Mouse (Mus musculus) forebrain, embryonic 10.5 days (tissue): ENCODE results near the gene Bik. TPM values are rescaled to one million over a fixed set of nuclear protein-coding genes. Genes with fewer than 3 reads are reported as not detected.
A peak's percentile ranks its signal among the peaks of the same experiment; 100 is the strongest.

Experiments used
- DNase-seq: peaks from one replicate; pipeline ENCODE4 v3.0.0-alpha.2; 2017; ENCODE audit warnings: low spot score; ENCODE audit errors: extremely low spot score
- H3K27ac ChIP-seq: fragments of 300-500 bp; sonication (generic); 2 replicates; pipeline ENCODE4 v1.5.1; 2016; ENCODE audit warnings: mild to moderate bottlenecking
- H3K27me3 ChIP-seq: fragments of 300-500 bp; sonication (generic); 2 replicates; pipeline ENCODE4 v1.6.1; 2016; ENCODE audit warnings: mild to moderate bottlenecking; ENCODE audit not compliant: poor library complexity, severe bottlenecking
- H3K36me3 ChIP-seq: fragments of 300-500 bp; sonication (generic); replicated peaks from 2 replicates; pipeline ENCODE4 v1.6.1; 2016; ENCODE audit warnings: mild to moderate bottlenecking, moderate library complexity
- H3K4me1 ChIP-seq: fragments of 300-500 bp; sonication (generic); 2 replicates; pipeline ENCODE4 v1.6.1; 2016
- H3K4me3 ChIP-seq: fragments of 300-500 bp; sonication (generic); 2 replicates; pipeline ENCODE4 v1.5.1; 2016; ENCODE audit warnings: mild to moderate bottlenecking, moderate library complexity
- H3K9me3 ChIP-seq: fragments of 300-500 bp; sonication (generic); 2 replicates; pipeline ENCODE4 v1.6.1; 2016; ENCODE audit warnings: mild to moderate bottlenecking, moderate library complexity
- WGBS: fragments of 180-500 bp; shearing (Covaris S2); methylation state at CpG from one replicate; pipeline ENCODE4 v1.1.7; 2016; 5-methylcytosine and 5-hydroxymethylcytosine counted together
- polyA plus RNA-seq: library from polyadenylated mRNA; unstranded; fragments of >200 nt; fragmentation: Nextera tagmentation; extraction: Ambion mirVana; gene quantifications from 2 replicates; pipeline ENCODE4 v1.2.1, GENCODE M21; 2016

Gene Bik
- polyA plus RNA-seq, 1 experiment from 2014 or later = 2.3 TPM

- Histone ChIP-seq H3K27me3 (peaks cover 32% of the 10 kb centered on the region), H3K36me3 (no peaks in the 10 kb centered on the region), H3K27ac (peak within 1 kb of the TSS; percentile 83), H3K4me3 (peak within 1 kb of the TSS; percentile 62), H3K4me1 (peaks cover 25% of the 10 kb centered on the region), H3K9me3 (no peaks in the 10 kb centered on the region)
- WGBS = 2% methylated on average over 28 of the region's 28 CpGs
- DNase-seq = peak; percentile 41
Measured at GRCm38 (mm10) chr15:83563327-83563856, 36.7 kb downstream of the Bik start, which contains the start of the genes Tspo and Mcat. Gene Tspo, plus strand, starts transcription at chr15:83563592. Gene Mcat, minus strand, starts transcription at chr15:83563787.

GRCm38 (mm10) chr15:83563857-83564651 lies 37.4 kb downstream of the Bik start:
- Histone ChIP-seq H3K9me3 (no peaks in the 10 kb centered on the region), H3K27ac (peak overlapping the region; percentile 83), H3K4me1 (peaks cover 25% of the 10 kb centered on the region), H3K4me3 (peak overlapping the region; percentile 62), H3K27me3 (peaks cover 32% of the 10 kb centered on the region), H3K36me3 (no peaks in the 10 kb centered on the region)
- 2% methylated on average over 27 of the region's 27 CpGs for WGBS
- DNase-seq = peak; percentile 59

GRCm38 (mm10) chr15:83565434-83565833 lies 38.8 kb downstream of the Bik start:
- 87% methylated on average over 3 of the region's 3 CpGs for WGBS
- Histone ChIP-seq H3K4me1 (peaks cover 25% of the 10 kb centered on the region), H3K27me3 (peaks cover 32% of the 10 kb centered on the region), H3K4me3 (no peak overlapping the region), H3K9me3 (no peaks in the 10 kb centered on the region), H3K36me3 (no peaks in the 10 kb centered on the region), H3K27ac (no peak overlapping the region)
- no peak for DNase-seq

- H3K9me3 ChIP-seq = no peaks in the 10 kb centered on the region
- H3K4me3 ChIP-seq = no peak overlapping the region
- no peaks in the 10 kb centered on the region for H3K36me3 ChIP-seq
- H3K4me1 ChIP-seq = peaks cover 25% of the 10 kb centered on the region
- no peak for DNase-seq
- H3K27me3 ChIP-seq = peaks cover 32% of the 10 kb centered on the region
- WGBS = 76% methylated on average over 5 of the region's 5 CpGs
- no peak overlapping the region for H3K27ac ChIP-seq
Measured at GRCm38 (mm10) chr15:83566006-83566405, 39.3 kb downstream of the Bik start.

- no peak overlapping the region for H3K27ac ChIP-seq
- no peak for DNase-seq
- H3K27me3 ChIP-seq = peaks cover 20% of the 10 kb centered on the region
- H3K4me1 ChIP-seq = peaks cover 19% of the 10 kb centered on the region
- no peaks in the 10 kb centered on the region for H3K36me3 ChIP-seq
- 89% methylated on average over 3 of the region's 3 CpGs for WGBS
- H3K4me3 ChIP-seq = no peak overlapping the region
- no peaks in the 10 kb centered on the region for H3K9me3 ChIP-seq
Measured at GRCm38 (mm10) chr15:83567728-83568127, 41.1 kb downstream of the Bik start.

- Histone ChIP-seq H3K4me1 (peaks cover 11% of the 10 kb centered on the region), H3K36me3 (peaks cover 3% of the 10 kb centered on the region), H3K4me3 (no peak overlapping the region), H3K27ac (no peak overlapping the region), H3K27me3 (peaks cover 12% of the 10 kb centered on the region), H3K9me3 (no peaks in the 10 kb centered on the region)
- 97% methylated on average over 5 of the region's 5 CpGs for WGBS
- no peak for DNase-seq
Measured at GRCm38 (mm10) chr15:83568544-83568943, 41.9 kb downstream of the Bik start.

- Histone ChIP-seq H3K27me3 (peaks cover 10% of the 10 kb centered on the region; the same call in 1 of the 2 replicates), H3K9me3 (no peaks in the 10 kb centered on the region), H3K4me1 (no peaks in the 10 kb centered on the region; the same call in 1 of the 2 replicates), H3K36me3 (peaks cover 14% of the 10 kb centered on the region), H3K4me3 (no peak overlapping the region), H3K27ac (no peak overlapping the region)
- DNase-seq = no peak
- 61% methylated on average over 11 of the region's 11 CpGs for WGBS
Measured at GRCm38 (mm10) chr15:83569682-83570081, 43.0 kb downstream of the Bik start.

GRCm38 (mm10) chr15:83570641-83571040 lies 44.0 kb downstream of the Bik start:
- peaks cover 23% of the 10 kb centered on the region for H3K36me3 ChIP-seq
- no peak for DNase-seq
- no peaks in the 10 kb centered on the region for H3K9me3 ChIP-seq
- no peak overlapping the region for H3K27ac ChIP-seq
- no peaks in the 10 kb centered on the region; the same call in 1 of the 2 replicates for H3K4me1 ChIP-seq
- H3K27me3 ChIP-seq = 0 out of 2 replicates have a peak, but pooled peaks cover 2% of the 10 kb centered on the region
- WGBS = 66% methylated on average over 2 of the region's 2 CpGs
- no peak overlapping the region for H3K4me3 ChIP-seq

GRCm38 (mm10) chr15:83571636-83572035 lies 45.0 kb downstream of the Bik start:
- Histone ChIP-seq H3K9me3 (no peaks in the 10 kb centered on the region), H3K27me3 (no peaks in the 10 kb centered on the region), H3K36me3 (peaks cover 33% of the 10 kb centered on the region), H3K27ac (no peak overlapping the region), H3K4me3 (no peak overlapping the region), H3K4me1 (no peaks in the 10 kb centered on the region)
- no peak for DNase-seq
- 92% methylated on average over 5 of the region's 5 CpGs for WGBS

GRCm38 (mm10) chr15:83572132-83572531 lies 45.5 kb downstream of the Bik start:
- Histone ChIP-seq H3K4me3 (no peak overlapping the region), H3K27ac (no peak overlapping the region), H3K36me3 (peaks cover 38% of the 10 kb centered on the region), H3K27me3 (no peaks in the 10 kb centered on the region), H3K4me1 (no peaks in the 10 kb centered on the region), H3K9me3 (no peaks in the 10 kb centered on the region)
- no peak for DNase-seq
- 90% methylated on average over 4 of the region's 4 CpGs for WGBS

- 92% methylated on average over 12 of the region's 12 CpGs for WGBS
- no peaks in the 10 kb centered on the region for H3K4me1 ChIP-seq
- H3K27me3 ChIP-seq = no peaks in the 10 kb centered on the region
- H3K36me3 ChIP-seq = peaks cover 53% of the 10 kb centered on the region
- H3K27ac ChIP-seq = no peak overlapping the region
- no peaks in the 10 kb centered on the region for H3K9me3 ChIP-seq
- no peak for DNase-seq
- no peak overlapping the region for H3K4me3 ChIP-seq
Measured at GRCm38 (mm10) chr15:83573606-83574005, 46.9 kb downstream of the Bik start.

GRCm38 (mm10) chr15:83574731-83575351 lies 48.2 kb downstream of the Bik start:
- no peak for DNase-seq
- WGBS = 92% methylated on average over 6 of the region's 6 CpGs
- Histone ChIP-seq H3K4me1 (no peaks in the 10 kb centered on the region), H3K27ac (no peak overlapping the region), H3K4me3 (no peak overlapping the region), H3K36me3 (peaks cover 65% of the 10 kb centered on the region), H3K27me3 (no peaks in the 10 kb centered on the region), H3K9me3 (no peaks in the 10 kb centered on the region)

GRCm38 (mm10) chr15:83575543-83575942 lies 48.9 kb downstream of the Bik start:
- H3K4me1 ChIP-seq = no peaks in the 10 kb centered on the region
- no peaks in the 10 kb centered on the region for H3K9me3 ChIP-seq
- peaks cover 73% of the 10 kb centered on the region for H3K36me3 ChIP-seq
- H3K27me3 ChIP-seq = no peaks in the 10 kb centered on the region
- DNase-seq = no peak
- no peak overlapping the region for H3K4me3 ChIP-seq
- H3K27ac ChIP-seq = no peak overlapping the region
- 96% methylated on average over 8 of the region's 8 CpGs for WGBS
